Mouse (Mus musculus): ENCODE measurements around the gene Aff1. TPM values are rescaled to one million over a fixed set of nuclear protein-coding genes. Genes with fewer than 3 reads are reported as not detected.

The Aff1 gene
- polyA plus RNA-seq, 1 experiment = not detected

- no peaks in the 10 kb centered on the region for H3K4me1 ChIP-seq (ENCODE audit: control insufficient read depth, insufficient read depth, low read length)
- no peak overlapping the region for H3K27ac ChIP-seq (ENCODE audit: insufficient read depth, low read depth, low read length)
- TF ChIP-seq CTCF (IDR thresholded peaks at IDR 0.05; ENCODE audit: insufficient read depth, low read depth, low read length) (no peak), POLR2A (IDR thresholded peaks at IDR 0.05; ENCODE audit: insufficient read depth, low read depth, low read length) (no peak)
- H3K4me3 ChIP-seq (ENCODE audit: insufficient read depth, low read depth, low read length) = no peak overlapping the region
- 65% methylated on average over 3 of the region's 3 CpGs for WGBS
These were observed 27.7 kb downstream of the Aff1 start for GRCm38 (mm10) chr5:103719851-103720250.

- no peaks in the 10 kb centered on the region for H3K4me1 ChIP-seq (ENCODE audit: control insufficient read depth, insufficient read depth, low read length)
- TF ChIP-seq POLR2A (IDR thresholded peaks at IDR 0.05; ENCODE audit: insufficient read depth, low read depth, low read length) (no peak), CTCF (IDR thresholded peaks at IDR 0.05; ENCODE audit: insufficient read depth, low read depth, low read length) (no peak)
- WGBS = 92% methylated on average over 6 of the region's 6 CpGs
- H3K27ac ChIP-seq (ENCODE audit: insufficient read depth, low read depth, low read length) = no peak overlapping the region
- H3K4me3 ChIP-seq (ENCODE audit: insufficient read depth, low read depth, low read length) = no peak overlapping the region
These were observed 28.8 kb downstream of the Aff1 start for GRCm38 (mm10) chr5:103720967-103721366.

GRCm38 (mm10) chr5:103721490-103721889 lies 29.3 kb downstream of the Aff1 start:
- WGBS = 89% methylated on average over 4 of the region's 4 CpGs
- H3K27ac ChIP-seq (ENCODE audit: insufficient read depth, low read depth, low read length) = no peak overlapping the region
- TF ChIP-seq POLR2A (IDR thresholded peaks at IDR 0.05; ENCODE audit: insufficient read depth, low read depth, low read length) = no peak
- TF ChIP-seq CTCF (IDR thresholded peaks at IDR 0.05; ENCODE audit: insufficient read depth, low read depth, low read length) = no peak
- no peaks in the 10 kb centered on the region for H3K4me1 ChIP-seq (ENCODE audit: control insufficient read depth, insufficient read depth, low read length)
- no peak overlapping the region for H3K4me3 ChIP-seq (ENCODE audit: insufficient read depth, low read depth, low read length)

- H3K4me3 ChIP-seq (ENCODE audit: insufficient read depth, low read depth, low read length) = no peak overlapping the region
- WGBS = 96% methylated on average over 4 of the region's 4 CpGs
- no peak overlapping the region for H3K27ac ChIP-seq (ENCODE audit: insufficient read depth, low read depth, low read length)
- H3K4me1 ChIP-seq (ENCODE audit: control insufficient read depth, insufficient read depth, low read length) = no peaks in the 10 kb centered on the region
- no peak for TF ChIP-seq POLR2A (IDR thresholded peaks at IDR 0.05; ENCODE audit: insufficient read depth, low read depth, low read length)
- no peak for TF ChIP-seq CTCF (IDR thresholded peaks at IDR 0.05; ENCODE audit: insufficient read depth, low read depth, low read length)
These were observed 30.5 kb downstream of the Aff1 start for GRCm38 (mm10) chr5:103722721-103723120.

GRCm38 (mm10) chr5:103724384-103724783 lies 32.2 kb downstream of the Aff1 start:
- Histone ChIP-seq H3K4me1 (ENCODE audit: control insufficient read depth, insufficient read depth, low read length) (no peaks in the 10 kb centered on the region), H3K27ac (ENCODE audit: insufficient read depth, low read depth, low read length) (no peak overlapping the region), H3K4me3 (ENCODE audit: insufficient read depth, low read depth, low read length) (no peak overlapping the region)
- TF ChIP-seq POLR2A (IDR thresholded peaks at IDR 0.05; ENCODE audit: insufficient read depth, low read depth, low read length) (no peak), CTCF (IDR thresholded peaks at IDR 0.05; ENCODE audit: insufficient read depth, low read depth, low read length) (no peak)
- WGBS = 39% methylated on average over 6 of the region's 6 CpGs

- no peak overlapping the region for H3K4me3 ChIP-seq (ENCODE audit: insufficient read depth, low read depth, low read length)
- H3K27ac ChIP-seq (ENCODE audit: insufficient read depth, low read depth, low read length) = no peak overlapping the region
- no peaks in the 10 kb centered on the region for H3K4me1 ChIP-seq (ENCODE audit: control insufficient read depth, insufficient read depth, low read length)
- TF ChIP-seq CTCF (IDR thresholded peaks at IDR 0.05; ENCODE audit: insufficient read depth, low read depth, low read length) = no peak
- no peak for TF ChIP-seq POLR2A (IDR thresholded peaks at IDR 0.05; ENCODE audit: insufficient read depth, low read depth, low read length)
- WGBS = 66% methylated on average over 3 of the region's 3 CpGs
These were observed 32.6 kb downstream of the Aff1 start for GRCm38 (mm10) chr5:103724823-103725222.

- no peak overlapping the region for H3K27ac ChIP-seq (ENCODE audit: insufficient read depth, low read depth, low read length)
- H3K4me1 ChIP-seq (ENCODE audit: control insufficient read depth, insufficient read depth, low read length) = no peaks in the 10 kb centered on the region
- no peak overlapping the region for H3K4me3 ChIP-seq (ENCODE audit: insufficient read depth, low read depth, low read length)
- 83% methylated on average over 9 of the region's 9 CpGs for WGBS
- TF ChIP-seq CTCF (IDR thresholded peaks at IDR 0.05; ENCODE audit: insufficient read depth, low read depth, low read length) (no peak), POLR2A (IDR thresholded peaks at IDR 0.05; ENCODE audit: insufficient read depth, low read depth, low read length) (no peak)
These were observed 33.3 kb downstream of the Aff1 start for GRCm38 (mm10) chr5:103725268-103726149.

- no peak overlapping the region for H3K4me3 ChIP-seq (ENCODE audit: insufficient read depth, low read depth, low read length)
These were observed 34.2 kb downstream of the Aff1 start for GRCm38 (mm10) chr5:103726281-103726938.

GRCm38 (mm10) chr5:103727777-103728395 lies 35.7 kb downstream of the Aff1 start:
- no peak overlapping the region for H3K4me3 ChIP-seq (ENCODE audit: insufficient read depth, low read depth, low read length)
- no peak overlapping the region for H3K27ac ChIP-seq (ENCODE audit: insufficient read depth, low read depth, low read length)
- no peaks in the 10 kb centered on the region for H3K4me1 ChIP-seq (ENCODE audit: control insufficient read depth, insufficient read depth, low read length)
- WGBS = 86% methylated on average over 4 of the region's 4 CpGs
- TF ChIP-seq CTCF (IDR thresholded peaks at IDR 0.05; ENCODE audit: insufficient read depth, low read depth, low read length) = no peak
- TF ChIP-seq POLR2A (IDR thresholded peaks at IDR 0.05; ENCODE audit: insufficient read depth, low read depth, low read length) = no peak

More at GRCm38 (mm10) chr5:103726281-103726938, 34.2 kb downstream of the Aff1 start:
- TF ChIP-seq CTCF (IDR thresholded peaks at IDR 0.05; ENCODE audit: insufficient read depth, low read depth, low read length) = no peak
- no peak for TF ChIP-seq POLR2A (IDR thresholded peaks at IDR 0.05; ENCODE audit: insufficient read depth, low read depth, low read length)
- H3K27ac ChIP-seq (ENCODE audit: insufficient read depth, low read depth, low read length) = no peak overlapping the region
- H3K4me1 ChIP-seq (ENCODE audit: control insufficient read depth, insufficient read depth, low read length) = no peaks in the 10 kb centered on the region
- WGBS = 80% methylated on average over 8 of the region's 8 CpGs

Measured in olfactory bulb, adult 2 months (tissue).